Mouse (Mus musculus): ENCODE data around the gene Gstcd. TPM values are rescaled to one million over a fixed set of nuclear protein-coding genes. Genes with fewer than 3 reads are reported as not detected.

Gstcd gene
- polyA plus RNA-seq, 1 experiment from 2014 or later = 3.5 TPM

DNA sequence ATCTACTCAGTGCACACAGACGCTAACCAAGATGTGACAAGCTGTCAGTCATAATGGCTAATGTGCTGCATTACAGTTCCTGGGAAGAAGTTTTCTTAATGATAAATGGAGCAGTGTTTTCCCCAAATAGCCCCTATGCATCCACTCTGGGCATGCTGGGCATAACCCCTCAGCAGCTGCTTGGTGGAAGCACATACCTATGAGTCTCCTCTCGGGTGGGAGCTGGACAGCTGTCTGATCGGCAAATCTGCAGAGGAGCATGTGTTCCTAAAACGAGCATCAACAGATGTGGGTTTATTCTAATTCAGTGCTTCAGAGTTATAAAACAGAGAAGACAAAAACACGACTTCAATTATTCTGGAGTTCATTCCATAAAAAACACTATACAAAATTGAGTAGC, 105.6 kb downstream of the Gstcd start:
- ATAC-seq = no peak
- no peak overlapping the region for H3K4me3 ChIP-seq (ENCODE audit: low read depth, low read length)
- no peak overlapping the region for H3K9ac ChIP-seq (ENCODE audit: low read depth, low read length)
- H3K4me1 ChIP-seq (ENCODE audit: control insufficient read depth, insufficient read depth, low read length) = no peaks in the 10 kb centered on the region
- H3K9me3 ChIP-seq (replicated peaks; ENCODE audit: control insufficient read depth, low read length, poor library complexity, severe bottlenecking) = no peaks in the 10 kb centered on the region
- H3K4me2 ChIP-seq (ENCODE audit: low read length) = no peak overlapping the region
- WGBS = 84% methylated on average over 5 of the region's 5 CpGs
- H3K27me3 ChIP-seq (ENCODE audit: control insufficient read depth, insufficient read depth, low read depth, low read length) = no peaks in the 10 kb centered on the region
- H3K36me3 ChIP-seq (ENCODE audit: control insufficient read depth, insufficient read depth, low read length) = no peaks in the 10 kb centered on the region
- H3K27ac ChIP-seq (ENCODE audit: low read length) = no peak overlapping the region

DNA sequence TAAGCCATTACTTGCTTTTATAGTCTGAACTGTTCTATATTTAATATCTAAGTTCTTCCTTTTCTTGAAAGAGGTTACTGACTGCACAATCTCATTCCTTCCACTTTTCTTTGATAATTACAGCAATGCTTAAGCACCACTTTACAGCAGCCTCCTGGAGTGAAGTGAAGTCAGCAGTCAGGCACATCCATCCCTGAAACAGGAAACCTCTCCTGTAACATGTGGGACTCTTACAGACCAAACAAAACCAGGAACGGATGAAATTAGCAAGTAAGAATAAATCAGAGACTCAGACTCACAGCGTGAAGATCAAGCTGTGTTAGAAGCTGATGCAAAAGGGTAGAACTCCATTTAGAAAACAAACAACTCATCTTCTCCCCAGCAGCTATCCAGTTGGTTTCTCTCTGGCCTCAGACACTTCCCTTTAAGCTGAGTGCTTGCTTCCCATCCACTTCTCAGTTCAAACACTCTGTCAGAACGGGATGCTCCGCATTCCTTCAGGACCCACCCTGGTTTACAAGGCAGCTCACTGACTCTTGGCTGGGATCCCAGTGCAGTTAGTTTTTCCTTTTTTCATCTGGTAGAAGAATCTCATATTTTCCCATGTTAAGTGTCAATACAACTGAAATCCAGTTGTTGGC, 107.9 kb downstream of the Gstcd start:
- ATAC-seq = no peak
- Histone ChIP-seq H3K4me2 (ENCODE audit: low read length) (no peak overlapping the region), H3K36me3 (ENCODE audit: control insufficient read depth, insufficient read depth, low read length) (no peaks in the 10 kb centered on the region), H3K27ac (ENCODE audit: low read length) (no peak overlapping the region), H3K4me1 (ENCODE audit: control insufficient read depth, insufficient read depth, low read length) (no peaks in the 10 kb centered on the region), H3K27me3 (ENCODE audit: control insufficient read depth, insufficient read depth, low read depth, low read length) (no peaks in the 10 kb centered on the region), H3K9me3 (replicated peaks; ENCODE audit: control insufficient read depth, low read length, poor library complexity, severe bottlenecking) (no peaks in the 10 kb centered on the region), H3K4me3 (ENCODE audit: low read depth, low read length) (no peak overlapping the region), H3K9ac (ENCODE audit: low read depth, low read length) (no peak overlapping the region)
- WGBS = 64% methylated on average over 4 of the region's 4 CpGs

DNA sequence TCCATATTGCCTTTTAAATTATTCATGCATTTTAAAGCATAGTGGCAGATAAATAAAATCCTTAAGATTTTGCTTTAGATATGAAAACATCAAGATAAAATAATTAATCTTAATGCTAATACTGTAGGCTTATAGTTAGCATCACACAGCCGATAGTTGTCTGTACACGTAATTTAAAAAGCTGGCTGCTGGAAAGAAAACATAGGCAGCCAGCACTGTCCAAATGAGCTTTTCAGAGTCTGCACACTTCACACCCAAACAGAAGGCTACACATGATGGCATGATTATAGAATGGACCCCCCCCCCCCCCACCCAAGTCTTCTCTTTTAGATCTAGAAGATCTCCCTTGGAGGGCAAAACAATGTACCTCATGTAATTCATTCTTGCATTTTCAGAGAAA, 109.9 kb downstream of the Gstcd start:
- WGBS = 95% methylated on average over 2 of the region's 2 CpGs
- ATAC-seq = no peak

DNA sequence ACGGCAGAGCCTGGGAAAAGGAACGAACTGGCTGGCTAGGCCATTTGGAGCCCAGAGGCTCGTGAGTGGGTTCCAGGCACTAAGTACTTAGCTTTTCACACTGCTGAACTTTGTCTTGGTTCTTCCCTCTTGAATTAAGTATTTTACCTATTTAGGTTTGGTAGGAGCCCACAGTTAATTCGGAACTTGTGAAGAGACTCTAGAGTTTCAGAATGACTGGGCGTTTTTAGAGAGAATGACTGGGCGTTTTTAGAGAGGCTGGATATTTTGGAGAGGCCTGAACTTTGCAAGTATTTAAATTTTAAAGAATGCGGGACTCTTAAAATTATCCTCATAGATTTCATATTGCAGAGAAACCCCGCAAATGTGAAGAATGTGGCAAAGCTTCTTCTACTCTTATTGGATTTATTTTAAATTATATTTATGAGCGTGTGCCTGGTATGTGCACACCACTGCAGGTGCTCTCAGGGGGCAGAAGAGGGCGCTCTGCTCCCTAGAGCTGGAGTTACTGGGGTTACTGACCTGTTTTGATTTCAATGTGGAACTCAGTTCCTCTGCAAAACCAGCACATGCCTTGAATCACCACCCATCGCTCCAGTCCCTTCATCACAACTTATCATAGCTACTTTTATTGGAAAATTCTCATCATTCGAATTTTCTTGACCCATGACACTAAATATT, 111.9 kb downstream of the Gstcd start:
- Histone ChIP-seq H3K4me1 (ENCODE audit: control insufficient read depth, insufficient read depth, low read length) (no peaks in the 10 kb centered on the region), H3K27me3 (ENCODE audit: control insufficient read depth, insufficient read depth, low read depth, low read length) (no peaks in the 10 kb centered on the region), H3K27ac (ENCODE audit: low read length) (no peak overlapping the region), H3K9ac (ENCODE audit: low read depth, low read length) (no peak overlapping the region), H3K4me2 (ENCODE audit: low read length) (no peak overlapping the region), H3K36me3 (ENCODE audit: control insufficient read depth, insufficient read depth, low read length) (no peaks in the 10 kb centered on the region), H3K9me3 (replicated peaks; ENCODE audit: control insufficient read depth, low read length, poor library complexity, severe bottlenecking) (no peaks in the 10 kb centered on the region; the same call in 1 of the 2 replicates), H3K4me3 (ENCODE audit: low read depth, low read length) (no peak overlapping the region)
- 93% methylated on average over 12 of the region's 12 CpGs for WGBS
- ATAC-seq = no peak

More for the DNA sequence above, 109.9 kb downstream of the Gstcd start:
- Histone ChIP-seq H3K9me3 (replicated peaks; ENCODE audit: control insufficient read depth, low read length, poor library complexity, severe bottlenecking) (no peaks in the 10 kb centered on the region; the same call in 1 of the 2 replicates), H3K27ac (ENCODE audit: low read length) (no peak overlapping the region), H3K4me1 (ENCODE audit: control insufficient read depth, insufficient read depth, low read length) (no peaks in the 10 kb centered on the region), H3K9ac (ENCODE audit: low read depth, low read length) (no peak overlapping the region), H3K27me3 (ENCODE audit: control insufficient read depth, insufficient read depth, low read depth, low read length) (no peaks in the 10 kb centered on the region), H3K4me3 (ENCODE audit: low read depth, low read length) (no peak overlapping the region), H3K4me2 (ENCODE audit: low read length) (no peak overlapping the region), H3K36me3 (ENCODE audit: control insufficient read depth, insufficient read depth, low read length) (no peaks in the 10 kb centered on the region)

DNA sequence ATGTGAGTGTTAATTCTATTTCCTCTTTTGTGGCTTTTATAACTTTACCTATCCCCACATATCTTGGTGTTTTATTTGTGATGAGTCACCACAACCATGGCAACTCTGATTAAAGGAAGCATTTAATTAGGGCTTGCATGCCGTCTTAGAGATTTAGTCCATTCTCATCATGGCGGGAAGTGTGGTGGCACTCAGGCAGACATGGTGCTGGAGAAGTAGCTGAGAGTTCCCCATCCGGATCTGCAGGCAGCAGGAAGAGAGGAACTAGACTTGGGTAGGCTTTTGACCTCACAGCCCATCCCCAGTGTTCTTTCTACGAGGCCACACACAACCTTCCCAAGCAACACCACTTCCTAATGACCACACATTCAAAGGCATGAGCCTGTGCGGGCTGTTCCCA, 125.6 kb downstream of the Gstcd start:
- Histone ChIP-seq H3K4me2 (ENCODE audit: low read length) (no peak overlapping the region), H3K4me1 (ENCODE audit: control insufficient read depth, insufficient read depth, low read length) (no peaks in the 10 kb centered on the region), H3K9me3 (replicated peaks; ENCODE audit: control insufficient read depth, low read length, poor library complexity, severe bottlenecking) (no peaks in the 10 kb centered on the region), H3K9ac (ENCODE audit: low read depth, low read length) (no peak overlapping the region), H3K4me3 (ENCODE audit: low read depth, low read length) (no peak overlapping the region), H3K27me3 (ENCODE audit: control insufficient read depth, insufficient read depth, low read depth, low read length) (no peaks in the 10 kb centered on the region), H3K36me3 (ENCODE audit: control insufficient read depth, insufficient read depth, low read length) (no peaks in the 10 kb centered on the region), H3K27ac (ENCODE audit: low read length) (no peak overlapping the region)
- no peak for ATAC-seq
- 80% methylated on average over 5 of the region's 5 CpGs for WGBS

DNA sequence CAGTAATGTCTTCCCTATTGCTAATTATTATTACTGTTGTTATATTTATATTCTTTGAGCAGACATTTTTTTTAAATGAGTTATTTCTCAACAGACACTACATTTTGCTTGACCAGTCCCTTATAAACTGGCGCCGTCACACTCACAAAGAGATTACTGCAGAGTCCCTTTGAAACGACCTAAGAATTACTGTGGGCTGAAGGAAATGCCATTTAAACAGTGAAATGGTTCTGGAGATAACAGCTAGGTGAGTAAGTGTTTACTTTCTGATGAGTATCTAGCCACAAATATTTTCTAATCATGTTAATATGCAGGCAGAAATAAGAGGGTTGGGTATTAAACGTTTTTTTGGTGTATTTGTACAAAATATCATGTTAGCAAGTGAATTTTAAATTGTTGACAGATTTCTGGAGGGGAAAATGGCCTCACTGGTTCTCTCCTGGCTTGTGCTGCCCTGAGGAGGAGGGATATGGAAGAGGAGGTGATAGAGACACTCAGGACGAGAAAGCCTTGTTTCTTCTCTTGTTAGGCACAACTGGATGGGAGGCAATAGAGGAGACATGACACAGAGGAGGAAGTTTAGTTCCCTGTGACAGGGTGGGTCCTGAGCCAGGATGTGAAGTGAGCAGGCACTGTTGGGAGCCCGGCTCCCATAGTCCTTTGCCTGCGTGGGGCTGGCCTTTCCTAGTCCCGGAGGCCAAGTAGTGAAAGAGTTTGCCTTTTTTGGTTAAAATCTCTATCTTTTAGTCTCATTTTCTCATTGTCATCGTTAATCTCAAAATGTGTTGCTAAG, 126.9 kb downstream of the Gstcd start:
- Histone ChIP-seq H3K27me3 (ENCODE audit: control insufficient read depth, insufficient read depth, low read depth, low read length) (no peaks in the 10 kb centered on the region), H3K4me1 (ENCODE audit: control insufficient read depth, insufficient read depth, low read length) (no peaks in the 10 kb centered on the region), H3K27ac (ENCODE audit: low read length) (no peak overlapping the region), H3K4me2 (ENCODE audit: low read length) (no peak overlapping the region), H3K36me3 (ENCODE audit: control insufficient read depth, insufficient read depth, low read length) (no peaks in the 10 kb centered on the region), H3K9ac (ENCODE audit: low read depth, low read length) (no peak overlapping the region), H3K4me3 (ENCODE audit: low read depth, low read length) (no peak overlapping the region), H3K9me3 (replicated peaks; ENCODE audit: control insufficient read depth, low read length, poor library complexity, severe bottlenecking) (no peaks in the 10 kb centered on the region)
- ATAC-seq = no peak
- 73% methylated on average over 9 of the region's 9 CpGs for WGBS

DNA sequence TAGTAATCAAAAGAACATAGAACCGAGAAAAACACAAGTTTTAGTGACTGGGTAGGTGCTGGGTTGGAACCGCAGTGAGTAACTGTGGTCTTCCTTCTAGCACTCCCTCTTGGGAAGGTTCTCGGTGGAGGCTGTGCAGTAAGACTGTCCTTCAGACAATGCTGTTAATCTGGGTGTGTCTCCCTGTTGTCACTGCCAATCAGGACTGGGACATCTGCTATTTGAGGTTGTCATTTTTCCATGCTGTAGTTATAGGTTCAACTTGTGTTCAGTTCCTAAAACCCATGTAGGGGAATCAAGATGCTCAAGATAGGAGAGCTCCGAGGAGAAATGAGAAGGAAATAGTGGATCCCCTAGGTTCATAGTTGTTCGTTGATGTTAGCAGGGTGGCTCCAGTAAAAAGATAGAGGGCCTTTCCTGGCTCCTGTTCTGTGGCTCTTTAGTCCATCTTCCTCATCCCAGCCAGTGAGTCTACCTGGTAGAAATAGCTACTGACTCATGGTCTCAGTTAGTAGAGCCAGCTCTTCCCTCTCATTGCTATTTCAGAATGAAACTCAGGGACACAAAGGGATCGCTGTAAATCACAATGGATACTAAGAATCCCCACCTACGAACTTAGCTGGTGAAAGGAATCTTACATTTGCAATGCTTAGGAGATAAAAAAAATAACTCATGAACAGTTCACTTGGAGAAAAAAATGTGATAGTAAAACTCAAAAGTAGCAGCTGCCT, 129.0 kb downstream of the Gstcd start:
- no peak overlapping the region for H3K9ac ChIP-seq (ENCODE audit: low read depth, low read length)
- no peaks in the 10 kb centered on the region for H3K9me3 ChIP-seq (replicated peaks; ENCODE audit: control insufficient read depth, low read length, poor library complexity, severe bottlenecking)
- H3K4me3 ChIP-seq (ENCODE audit: low read depth, low read length) = no peak overlapping the region
- no peaks in the 10 kb centered on the region for H3K36me3 ChIP-seq (ENCODE audit: control insufficient read depth, insufficient read depth, low read length)
- ATAC-seq = no peak
- H3K27ac ChIP-seq (ENCODE audit: low read length) = no peak overlapping the region
- H3K27me3 ChIP-seq (ENCODE audit: control insufficient read depth, insufficient read depth, low read depth, low read length) = no peaks in the 10 kb centered on the region
- WGBS = 84% methylated on average over 7 of the region's 7 CpGs
- H3K4me1 ChIP-seq (ENCODE audit: control insufficient read depth, insufficient read depth, low read length) = no peaks in the 10 kb centered on the region
- H3K4me2 ChIP-seq (ENCODE audit: low read length) = no peak overlapping the region

DNA sequence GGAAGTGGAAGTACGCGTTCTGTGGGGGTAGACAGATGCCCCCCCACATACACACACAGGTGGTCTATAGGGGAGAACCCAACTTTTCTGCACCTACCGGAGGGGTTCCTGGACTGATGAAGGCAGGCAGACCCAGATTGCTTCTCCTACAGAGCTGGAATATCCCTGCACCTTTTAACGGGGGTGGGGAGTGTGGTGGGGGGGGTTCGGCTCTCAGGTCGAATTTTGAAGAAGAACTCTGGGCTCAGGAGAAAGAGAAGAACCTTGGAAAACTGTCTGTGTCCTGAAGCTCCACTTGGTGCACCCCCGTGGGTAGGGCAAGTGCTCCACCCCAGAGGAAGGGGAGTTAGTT, 141.3 kb downstream of the Gstcd start:
- Histone ChIP-seq H3K4me1 (ENCODE audit: control insufficient read depth, insufficient read depth, low read length) (peaks cover 8% of the 10 kb centered on the region), H3K9me3 (replicated peaks; ENCODE audit: control insufficient read depth, low read length, poor library complexity, severe bottlenecking) (no peaks in the 10 kb centered on the region), H3K4me2 (ENCODE audit: low read length) (peak overlapping the region; percentile 97), H3K27ac (ENCODE audit: low read length) (no peak overlapping the region), H3K36me3 (ENCODE audit: control insufficient read depth, insufficient read depth, low read length) (no peaks in the 10 kb centered on the region), H3K9ac (ENCODE audit: low read depth, low read length) (peak overlapping the region; percentile 75; the same call in 1 of the 2 replicates), H3K4me3 (ENCODE audit: low read depth, low read length) (peak overlapping the region; percentile 75), H3K27me3 (ENCODE audit: control insufficient read depth, insufficient read depth, low read depth, low read length) (no peaks in the 10 kb centered on the region)
- no peak for ATAC-seq
- 9% methylated on average over 7 of the region's 7 CpGs for WGBS
